Mouse (Mus musculus): Measurements from ENCODE around the gene Dmrt3.

DNA sequence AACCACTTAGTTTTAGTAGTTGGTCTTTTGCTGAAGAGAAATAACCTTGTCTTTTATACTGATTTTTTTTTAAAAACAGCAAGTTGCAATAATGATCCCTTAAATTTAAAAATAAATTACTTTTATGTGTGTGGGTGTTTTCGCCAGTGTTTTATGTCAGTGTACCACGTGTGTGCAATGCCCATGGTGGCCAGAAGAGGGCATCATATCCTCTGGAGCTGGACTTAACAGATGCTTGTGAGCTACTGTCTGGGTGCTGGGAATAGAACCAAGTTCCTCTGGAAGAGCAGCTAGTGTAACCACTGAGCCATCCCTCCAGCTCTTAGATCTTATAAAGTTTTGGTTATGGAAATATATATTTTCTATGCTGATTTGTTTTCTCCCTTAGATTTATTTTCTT, 30.7 kb upstream of the Dmrt3 start:
- TF ChIP-seq POLR2A (IDR thresholded peaks at IDR 0.05; ENCODE audit: borderline replicate concordance, control insufficient read depth, low read depth, low read length) (no peak), CTCF (IDR thresholded peaks at IDR 0.05; ENCODE audit: control insufficient read depth, insufficient read depth, low read length) (0 out of 2 replicates have a peak, but pooled peaks have one; percentile 22)

Measured in bone marrow, adult 2 months (tissue).